Mouse (Mus musculus) small intestine, adult 2 months (tissue): ENCODE results near the gene Slc22a21.

Experiments
- CTCF ChIP-seq: fragments of 200-500 bp; IDR thresholded peaks from 2 replicates; pipeline ENCODE4 v1.5.1; 2012; ENCODE audit warnings: low read depth, mild to moderate bottlenecking, control low read depth, inconsistent platforms, low read length, moderate library complexity, mixed read lengths; ENCODE audit not compliant: insufficient replicate concordance, insufficient read length; ENCODE audit errors: extremely low read depth
- POLR2A ChIP-seq: fragments of 200-500 bp; IDR thresholded peaks from 2 replicates; pipeline ENCODE4 v1.6.1; 2012; ENCODE audit warnings: low read depth, mild to moderate bottlenecking, control low read depth, inconsistent platforms, low read length, moderate library complexity

DNA sequence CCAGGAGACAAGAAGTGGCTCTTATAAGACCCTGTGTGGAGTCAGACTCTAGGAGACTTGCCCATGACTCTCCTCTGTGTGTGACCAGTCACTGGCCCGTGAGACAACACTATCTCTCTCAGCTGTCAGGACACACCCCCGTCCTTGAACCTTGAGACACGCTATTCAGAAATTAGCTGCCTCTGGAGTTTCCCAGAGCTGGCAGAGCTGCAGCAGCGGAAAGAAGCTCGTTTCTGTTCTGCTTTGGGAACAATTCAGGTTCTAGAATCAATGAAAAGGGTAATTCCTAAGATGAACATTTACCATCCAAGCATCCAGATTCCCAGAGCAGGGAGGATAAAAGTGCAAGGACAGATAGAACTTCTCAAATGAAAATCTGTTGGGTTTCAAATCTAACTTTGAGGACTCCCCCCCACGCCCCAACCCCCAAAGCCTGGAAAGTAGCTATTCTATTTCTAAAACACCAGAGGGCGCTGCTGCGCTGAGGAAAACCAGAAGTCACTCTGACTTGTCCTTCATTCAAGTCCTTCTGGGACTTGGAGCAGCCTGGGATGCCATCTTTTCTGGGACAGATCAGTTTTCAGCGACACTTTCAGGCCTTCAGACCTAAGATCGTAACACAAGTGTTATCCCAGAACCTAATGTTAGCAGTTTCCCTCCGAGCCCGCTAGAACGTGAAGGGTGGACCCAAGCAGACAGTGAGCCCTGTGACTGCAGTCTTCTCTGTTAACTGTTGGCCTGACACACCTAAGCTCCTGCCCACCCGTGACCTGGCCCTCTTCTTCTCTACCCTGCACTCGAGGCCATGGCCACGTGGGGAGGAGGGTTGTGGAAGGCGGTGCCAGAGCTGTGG is 48.8 kb downstream of the Slc22a21 start:
- TF ChIP-seq CTCF (peak; percentile 71; the same call in 1 of the 2 replicates), POLR2A (no peak)
